Mouse (Mus musculus) liver, embryonic 13.5 days (tissue): ENCODE measurements around the gene Tmem161b. TPM values are rescaled to one million over a fixed set of nuclear protein-coding genes. Genes with fewer than 3 reads are reported as not detected.

Experiments used
- microRNA-seq: library from miRNA; unstranded; fragments of <30 nt; microRNA quantifications from one replicate; pipeline ENCODE4, GENCODE M21; 2016
- polyA plus RNA-seq: library from polyadenylated mRNA; unstranded; fragments of >200 nt; fragmentation: Nextera tagmentation; extraction: Ambion mirVana; gene quantifications from 2 replicates; pipeline ENCODE4 v1.2.1, GENCODE M21; 2015

Gene Tmem161b
- polyA plus RNA-seq, 1 experiment from 2014 or later: 6.0 TPM

Small RNA genes within 50 kb of the gene (microRNA-seq; reads per million reads assigned to microRNA genes)
- gene Gm24331: not detected
